Mouse (Mus musculus) E14TG2a.4 (cell line): ENCODE results near the gene Olfr449.

ENCODE experiments used
- CTCF ChIP-seq: conservative IDR thresholded peaks from 2 replicates; pipeline ENCODE4 v1.5.1; 2014; ENCODE audit warnings: low read length
- NANOG ChIP-seq: IDR thresholded peaks from 2 replicates; pipeline ENCODE4 v1.6.1; 2014; ENCODE audit warnings: borderline replicate concordance, low read length, mixed read lengths

- TF ChIP-seq CTCF (no peak), NANOG (no peak)
Measured at GRCm38 (mm10) chr6:42790949-42791556, 43.1 kb upstream of the Olfr449 start.
